Mouse (Mus musculus): ENCODE data around the gene Gm11567.
"Not testable (repeated sequence)": the region's sequence is repeated elsewhere in the genome, so short reads cannot be mapped to it uniquely, and the experiment has no call there.

GRCm38 (mm10) chr11:99878887-99879286 is at the start of gene Gm11567:
- not testable (repeated sequence) for TF ChIP-seq CTCF (IDR thresholded peaks at IDR 0.05; ENCODE audit: control insufficient read depth, insufficient read depth, low read length); POLR2A (IDR thresholded peaks at IDR 0.05; ENCODE audit: borderline replicate concordance, control insufficient read depth, low read depth, low read length)
